Mouse (Mus musculus) C2C12 (cell line): ENCODE data around the gene Vmn1r3.
"Not testable (repeated sequence)": the region's sequence is repeated elsewhere in the genome, so short reads cannot be mapped to it uniquely, and the experiment has no call there.

Source experiments
- CEBPB ChIP-seq: IDR thresholded peaks from one replicate; pipeline ENCODE4 v1.6.1; 2011; ENCODE audit warnings: low read depth, mild to moderate bottlenecking, control low read depth, moderate library complexity
- CTCF ChIP-seq: IDR thresholded peaks from one replicate; pipeline ENCODE4 v1.5.1; 2011; ENCODE audit not compliant: control insufficient read depth, insufficient read depth, insufficient read length
- MYOD1 ChIP-seq: IDR thresholded peaks from one replicate; pipeline ENCODE4 v1.6.1; 2011; ENCODE audit warnings: low read depth; ENCODE audit not compliant: control insufficient read depth, insufficient read length
- MYOG ChIP-seq: IDR thresholded peaks from one replicate; pipeline ENCODE4 v1.6.1; 2011; ENCODE audit not compliant: control insufficient read depth, insufficient read length; ENCODE audit errors: extremely low read depth
- USF1 ChIP-seq: IDR thresholded peaks from one replicate; pipeline ENCODE4 v1.6.1; 2011; ENCODE audit warnings: low read depth, mild to moderate bottlenecking, control low read depth, moderate library complexity

DNA sequence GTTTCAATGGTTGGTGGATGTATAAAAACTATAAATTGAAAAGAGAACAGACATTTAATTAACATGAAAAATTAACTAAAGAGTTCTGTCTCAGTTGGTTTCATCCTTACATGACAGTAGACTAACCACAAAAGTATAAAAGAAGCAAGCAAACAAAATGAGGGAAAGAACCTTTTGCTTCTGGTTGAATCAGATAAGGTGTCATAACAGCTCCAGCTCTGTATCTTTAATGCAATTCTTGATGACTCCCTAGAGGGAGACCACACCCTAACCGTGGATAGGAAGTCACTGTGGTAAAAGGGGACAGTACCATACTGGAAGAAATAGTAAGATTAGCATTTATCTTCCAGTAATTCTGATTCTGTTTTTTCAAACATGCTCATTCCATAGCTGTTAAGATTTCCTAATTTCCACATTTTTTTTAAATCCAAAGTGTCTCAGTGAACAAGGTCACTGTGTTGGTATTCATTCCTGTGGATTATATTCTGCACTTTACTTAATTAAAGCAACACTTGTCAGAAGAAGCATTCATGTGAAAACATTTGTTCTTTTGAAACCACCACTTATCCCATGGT lies 24.6 kb upstream of the Vmn1r3 start:
- not testable (repeated sequence) for TF ChIP-seq CTCF, CEBPB, USF1, MYOG, MYOD1
